Mouse (Mus musculus) myocyte (in vitro differentiated cells): ENCODE data around the gene Rccd1. TPM values are rescaled to one million over a fixed set of nuclear protein-coding genes. Genes with fewer than 3 reads are reported as not detected.

Experiments
- H3K27me3 ChIP-seq: one replicate; pipeline ENCODE4 v1.6.1; 2011; ENCODE audit not compliant: control insufficient read depth, insufficient read depth, insufficient read length
- H3K36me3 ChIP-seq: one replicate; pipeline ENCODE4 v1.6.1; 2011; ENCODE audit not compliant: control insufficient read depth, insufficient read depth
- H3K4me2 ChIP-seq: one replicate; pipeline ENCODE4 v1.6.1; 2011; ENCODE audit warnings: low read depth, control low read depth
- H3K4me3 ChIP-seq: one replicate; pipeline ENCODE4 v1.5.1; 2011; ENCODE audit warnings: mild to moderate bottlenecking, control low read depth, moderate library complexity
- H3K79me2 ChIP-seq: one replicate; pipeline ENCODE4 v1.6.1; 2011; ENCODE audit not compliant: control insufficient read depth, insufficient read depth
- H3ac ChIP-seq: one replicate; pipeline ENCODE4 v1.6.1; 2011; ENCODE audit not compliant: control insufficient read depth, insufficient read length
- CEBPB ChIP-seq: IDR thresholded peaks from 2 replicates; pipeline ENCODE4 v1.6.1; 2011; ENCODE audit warnings: mild to moderate bottlenecking, moderate library complexity; ENCODE audit not compliant: poor library complexity, insufficient read depth, severe bottlenecking
- E2F4 ChIP-seq: IDR thresholded peaks from one replicate; pipeline ENCODE4 v1.6.1; 2011; ENCODE audit warnings: mild to moderate bottlenecking, control low read depth, moderate library complexity; ENCODE audit not compliant: insufficient read depth
- MAX ChIP-seq: IDR thresholded peaks from one replicate; pipeline ENCODE4 v1.6.1; 2011; ENCODE audit warnings: low read depth, mild to moderate bottlenecking, control low read depth
- MYOD1 ChIP-seq, 3 experiments: IDR thresholded peaks; one replicate each; pipeline ENCODE4 v1.6.1; 2011; ENCODE audit warnings: control low read depth in 2 of 3, low read depth in 2 of 3, mild to moderate bottlenecking in 2 of 3, moderate library complexity in 1 of 3; ENCODE audit not compliant: insufficient read length in 2 of 3, control insufficient read depth in 1 of 3
- MYOG ChIP-seq, 3 experiments: IDR thresholded peaks; one replicate each; pipeline ENCODE4 v1.6.1; 2011; ENCODE audit warnings: control low read depth in 2 of 3, low read depth in 2 of 3, mild to moderate bottlenecking in 2 of 3; ENCODE audit not compliant: insufficient read length in 2 of 3, control insufficient read depth in 1 of 3, insufficient read depth in 1 of 3
- POLR2A ChIP-seq: IDR thresholded peaks from one replicate; pipeline ENCODE4 v1.6.1; 2011; ENCODE audit warnings: low read depth, mild to moderate bottlenecking, control low read depth, moderate library complexity; ENCODE audit not compliant: insufficient read length
- POLR2AphosphoS2 ChIP-seq: IDR thresholded peaks from one replicate; pipeline ENCODE4 v1.6.1; 2011; ENCODE audit warnings: low read depth, control low read depth; ENCODE audit not compliant: insufficient read length
- REST ChIP-seq: IDR thresholded peaks from one replicate; pipeline ENCODE4 v1.6.1; 2011; ENCODE audit warnings: mild to moderate bottlenecking, control low read depth, moderate library complexity; ENCODE audit not compliant: insufficient read depth, insufficient read length
- SRF ChIP-seq: IDR thresholded peaks from one replicate; pipeline ENCODE4 v1.6.1; 2011; ENCODE audit warnings: low read depth; ENCODE audit not compliant: control insufficient read depth, insufficient read length
- TCF12 ChIP-seq: IDR thresholded peaks from one replicate; pipeline ENCODE4 v1.6.1; 2011; ENCODE audit warnings: mild to moderate bottlenecking, control low read depth; ENCODE audit not compliant: poor library complexity, insufficient read depth, severe bottlenecking
- TCF3 ChIP-seq: IDR thresholded peaks from one replicate; pipeline ENCODE4 v1.6.1; 2011; ENCODE audit warnings: low read depth, control low read depth; ENCODE audit not compliant: insufficient read length
- USF1 ChIP-seq: IDR thresholded peaks from one replicate; pipeline ENCODE4 v1.6.1; 2011; ENCODE audit warnings: low read depth, mild to moderate bottlenecking, control low read depth, moderate library complexity
- polyA plus RNA-seq: library from polyadenylated mRNA; unstranded; fragments of >200 nt; fragmentation: generic; extraction: Trizol; gene quantifications from one replicate; pipeline ENCODE4 v1.2.1, GENCODE M21; 2012; ENCODE audit warnings: missing spikeins

Gene Rccd1
- polyA plus RNA-seq: 8.4 TPM

- Histone ChIP-seq H3K4me3 (peak within 1 kb of the TSS; percentile 68), H3K36me3 (no peaks in the 10 kb centered on the region), H3K4me2 (peak within 1 kb of the TSS; percentile 80), H3K27me3 (no peaks in the 10 kb centered on the region), H3ac (peak within 1 kb of the TSS; percentile 50), H3K79me2 (peaks cover 12% of the 10 kb centered on the region)
- TF ChIP-seq TCF3 (no peak), MAX (no peak), POLR2A (peak; percentile 88), MYOD1 (IDR thresholded peaks at IDR 0.05; ENCODE audit: control insufficient read depth in 1 of 3, insufficient read length in 2 of 3, low read depth in 2 of 3) (peak in 1 of 3 experiments; percentile 10), E2F4 (peak; percentile 46), POLR2AphosphoS2 (peak; percentile 97), SRF (peak; percentile 94), USF1 (no peak), REST (no peak), MYOG (IDR thresholded peaks at IDR 0.05; ENCODE audit: control insufficient read depth in 1 of 3, insufficient read depth in 1 of 3, insufficient read length in 2 of 3, low read depth in 2 of 3) (peak in 1 of 3 experiments; percentile 43), TCF12 (no peak), CEBPB (no peak)
Observed at GRCm38 (mm10) chr7:80324043-80324815, at the start of gene Rccd1. TSS of gene Rccd1 (minus strand) at chr7:80324454.

GRCm38 (mm10) chr7:80373850-80374249, 49.6 kb upstream of the Rccd1 start:
- no peak overlapping the region for H3K4me3 ChIP-seq
- H3ac ChIP-seq: no peak overlapping the region
- H3K27me3 ChIP-seq: no peaks in the 10 kb centered on the region
- no peaks in the 10 kb centered on the region for H3K79me2 ChIP-seq
- no peak for TF ChIP-seq MYOG (IDR thresholded peaks at IDR 0.05; ENCODE audit: control insufficient read depth in 1 of 3, insufficient read depth in 1 of 3, insufficient read length in 2 of 3, low read depth in 2 of 3)
- no peak for TF ChIP-seq USF1
- TF ChIP-seq MAX: no peak
- no peak for TF ChIP-seq SRF
- H3K4me2 ChIP-seq: no peak overlapping the region
- no peaks in the 10 kb centered on the region for H3K36me3 ChIP-seq

- Histone ChIP-seq H3K4me3 (no peak overlapping the region), H3K79me2 (no peaks in the 10 kb centered on the region), H3K27me3 (no peaks in the 10 kb centered on the region), H3K36me3 (no peaks in the 10 kb centered on the region), H3K4me2 (no peak overlapping the region), H3ac (no peak overlapping the region)
- no peak for TF ChIP-seq MAX
- no peak for TF ChIP-seq MYOG (IDR thresholded peaks at IDR 0.05; ENCODE audit: control insufficient read depth in 1 of 3, insufficient read depth in 1 of 3, insufficient read length in 2 of 3, low read depth in 2 of 3)
- no peak for TF ChIP-seq TCF3
- TF ChIP-seq USF1: no peak
- no peak for TF ChIP-seq REST
- no peak for TF ChIP-seq MYOD1 (IDR thresholded peaks at IDR 0.05; ENCODE audit: control insufficient read depth in 1 of 3, insufficient read length in 2 of 3, low read depth in 2 of 3)
- TF ChIP-seq POLR2AphosphoS2: no peak
- TF ChIP-seq SRF: no peak
- TF ChIP-seq E2F4: no peak
- TF ChIP-seq CEBPB: no peak
Observed at GRCm38 (mm10) chr7:80373352-80373751, 49.1 kb upstream of the Rccd1 start.

- Histone ChIP-seq H3K79me2 (no peaks in the 10 kb centered on the region), H3K27me3 (no peaks in the 10 kb centered on the region), H3K4me3 (no peak overlapping the region), H3K4me2 (no peak overlapping the region), H3K36me3 (no peaks in the 10 kb centered on the region), H3ac (no peak overlapping the region)
- no peak for TF ChIP-seq TCF3
- no peak for TF ChIP-seq MYOD1 (IDR thresholded peaks at IDR 0.05; ENCODE audit: control insufficient read depth in 1 of 3, insufficient read length in 2 of 3, low read depth in 2 of 3)
- TF ChIP-seq USF1: no peak
- TF ChIP-seq POLR2AphosphoS2: no peak
- TF ChIP-seq MYOG (IDR thresholded peaks at IDR 0.05; ENCODE audit: control insufficient read depth in 1 of 3, insufficient read depth in 1 of 3, insufficient read length in 2 of 3, low read depth in 2 of 3): no peak
- TF ChIP-seq REST: no peak
- TF ChIP-seq MAX: no peak
- no peak for TF ChIP-seq CEBPB
- no peak for TF ChIP-seq TCF12
Observed at GRCm38 (mm10) chr7:80372667-80373066, 48.4 kb upstream of the Rccd1 start.

GRCm38 (mm10) chr7:80372166-80372565, 47.9 kb upstream of the Rccd1 start:
- Histone ChIP-seq H3K4me2 (no peak overlapping the region), H3ac (no peak overlapping the region), H3K27me3 (no peaks in the 10 kb centered on the region), H3K36me3 (no peaks in the 10 kb centered on the region), H3K4me3 (no peak overlapping the region), H3K79me2 (no peaks in the 10 kb centered on the region)
- TF ChIP-seq TCF12 (no peak), TCF3 (no peak), POLR2AphosphoS2 (no peak), MAX (no peak), E2F4 (no peak), SRF (no peak), MYOD1 (IDR thresholded peaks at IDR 0.05; ENCODE audit: control insufficient read depth in 1 of 3, insufficient read length in 2 of 3, low read depth in 2 of 3) (no peak), CEBPB (no peak), MYOG (IDR thresholded peaks at IDR 0.05; ENCODE audit: control insufficient read depth in 1 of 3, insufficient read depth in 1 of 3, insufficient read length in 2 of 3, low read depth in 2 of 3) (no peak), POLR2A (no peak), REST (no peak), USF1 (no peak)
